Mouse (Mus musculus): Measurements from ENCODE around the gene Rora. TPM values are rescaled to one million over a fixed set of nuclear protein-coding genes. Genes with fewer than 3 reads are reported as not detected.

The Rora gene
- polyA plus RNA-seq (2014; fragmentation: Nextera tagmentation; extraction: Ambion mirVana): 6.4 and 7.1 TPM in 2 replicates

DNA sequence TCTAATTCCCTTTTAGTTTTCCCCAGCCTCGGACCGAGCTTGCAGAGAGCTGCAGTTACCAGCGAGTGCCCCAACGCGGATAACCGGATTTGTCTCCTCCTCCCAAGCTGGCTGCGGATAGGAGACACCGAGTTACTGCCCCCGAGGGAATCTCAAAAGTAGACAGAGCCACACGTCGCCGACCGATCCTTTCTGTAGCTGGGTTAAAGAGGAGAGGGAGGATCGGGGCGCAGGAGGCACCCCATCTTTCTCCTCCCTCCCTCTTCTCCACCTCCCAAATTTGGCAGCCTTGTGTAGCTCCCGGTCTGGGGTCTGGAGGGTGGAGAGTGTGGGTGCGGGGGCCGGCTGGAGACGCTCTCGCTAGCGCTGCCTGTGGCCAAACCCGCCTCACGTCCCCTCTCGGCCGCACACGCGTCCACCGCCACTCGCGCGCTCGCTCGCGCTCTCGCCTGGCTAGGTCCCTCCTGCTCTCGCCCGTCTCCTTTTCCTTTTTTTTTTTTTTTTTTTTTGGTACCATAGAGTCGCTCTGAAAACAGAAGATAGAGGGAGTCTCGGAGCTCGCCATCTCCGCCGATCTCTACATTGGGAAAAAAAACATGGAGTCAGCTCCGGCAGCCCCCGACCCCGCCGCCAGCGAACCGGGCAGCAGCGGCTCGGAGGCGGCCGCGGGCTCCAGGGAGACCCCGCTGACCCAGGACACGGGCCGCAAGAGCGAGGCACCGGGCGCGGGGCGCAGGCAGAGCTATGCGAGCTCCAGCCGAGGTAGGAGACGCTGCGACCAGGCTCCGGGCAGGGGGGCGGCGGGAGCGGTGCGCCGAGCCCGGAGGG is at the start of gene Rora:
TSS of gene Rora (plus strand) at position 576 of the 828 bp plus-strand sequence.
- Histone ChIP-seq H3K27me3 (ENCODE audit: control insufficient read depth, insufficient read depth, low read length) (no peaks in the 10 kb centered on the region), H3K36me3 (ENCODE audit: control insufficient read depth, insufficient read depth, low read length) (no peaks in the 10 kb centered on the region), H3K9me3 (ENCODE audit: control insufficient read depth, low read length) (no peaks in the 10 kb centered on the region), H3K4me3 (ENCODE audit: low read length) (peak within 1 kb of the TSS; percentile 80), H3K9ac (ENCODE audit: low read depth, low read length) (peak within 1 kb of the TSS; percentile 79), H3K4me1 (ENCODE audit: control insufficient read depth, insufficient read depth, low read length) (peaks cover 8% of the 10 kb centered on the region), H3K27ac (ENCODE audit: low read depth, low read length) (peak within 1 kb of the TSS; percentile 90), H3K4me2 (replicated peaks; ENCODE audit: low read depth, low read length) (peak within 1 kb of the TSS; percentile 90)
- WGBS: under 1% methylated on average over 69 of the region's 72 CpGs
- ATAC-seq (ENCODE audit: low FRiP score, low TSS enrichment): peak; percentile 80

- Histone ChIP-seq H3K9ac (ENCODE audit: low read depth, low read length) (no peak overlapping the region), H3K4me3 (ENCODE audit: low read length) (no peak overlapping the region), H3K4me1 (ENCODE audit: control insufficient read depth, insufficient read depth, low read length) (no peaks in the 10 kb centered on the region), H3K4me2 (replicated peaks; ENCODE audit: low read depth, low read length) (no peak overlapping the region), H3K27me3 (ENCODE audit: control insufficient read depth, insufficient read depth, low read length) (no peaks in the 10 kb centered on the region), H3K36me3 (ENCODE audit: control insufficient read depth, insufficient read depth, low read length) (no peaks in the 10 kb centered on the region), H3K9me3 (ENCODE audit: control insufficient read depth, low read length) (no peaks in the 10 kb centered on the region), H3K27ac (ENCODE audit: low read depth, low read length) (no peak overlapping the region)
- ATAC-seq (ENCODE audit: low FRiP score, low TSS enrichment): no peak
- WGBS: 88% methylated on average over 9 of the region's 9 CpGs
These were observed 39.6 kb upstream of the Rora start for GRCm38 (mm10) chr9:68614006-68614405.

DNA sequence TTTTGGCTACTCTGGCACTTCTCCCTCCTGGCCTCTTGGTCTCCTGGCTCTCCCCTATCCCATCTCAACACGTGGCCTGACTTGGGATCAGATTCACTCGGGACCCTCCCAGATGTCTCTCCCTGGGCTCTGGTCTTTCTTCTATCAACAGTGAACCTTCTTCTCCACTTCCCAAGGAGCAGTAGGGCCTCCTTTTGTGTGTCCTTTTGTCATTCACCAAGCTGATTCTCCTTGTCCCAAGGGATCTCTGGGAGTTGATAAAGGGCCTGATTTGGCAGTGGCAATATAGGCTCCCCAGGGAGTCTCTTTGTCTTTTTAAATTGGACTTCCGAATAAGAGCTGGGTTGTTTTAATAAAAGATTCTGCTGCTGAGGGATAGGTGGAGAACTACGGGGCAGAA is 36.5 kb upstream of the Rora start:
- no peak for ATAC-seq (ENCODE audit: low FRiP score, low TSS enrichment)
- Histone ChIP-seq H3K9ac (ENCODE audit: low read depth, low read length) (no peak overlapping the region), H3K9me3 (ENCODE audit: control insufficient read depth, low read length) (no peaks in the 10 kb centered on the region), H3K27me3 (ENCODE audit: control insufficient read depth, insufficient read depth, low read length) (no peaks in the 10 kb centered on the region), H3K36me3 (ENCODE audit: control insufficient read depth, insufficient read depth, low read length) (no peaks in the 10 kb centered on the region), H3K27ac (ENCODE audit: low read depth, low read length) (no peak overlapping the region), H3K4me2 (replicated peaks; ENCODE audit: low read depth, low read length) (no peak overlapping the region), H3K4me3 (ENCODE audit: low read length) (no peak overlapping the region), H3K4me1 (ENCODE audit: control insufficient read depth, insufficient read depth, low read length) (no peaks in the 10 kb centered on the region)
- WGBS: 30% methylated on average over 4 of the region's 4 CpGs

- no peak overlapping the region for H3K4me2 ChIP-seq (replicated peaks; ENCODE audit: low read depth, low read length)
- no peak overlapping the region for H3K9ac ChIP-seq (ENCODE audit: low read depth, low read length)
- ATAC-seq (ENCODE audit: low FRiP score, low TSS enrichment): no peak
- no peaks in the 10 kb centered on the region for H3K27me3 ChIP-seq (ENCODE audit: control insufficient read depth, insufficient read depth, low read length)
- no peaks in the 10 kb centered on the region for H3K4me1 ChIP-seq (ENCODE audit: control insufficient read depth, insufficient read depth, low read length)
- WGBS: 74% methylated on average over 2 of the region's 2 CpGs
- no peak overlapping the region for H3K4me3 ChIP-seq (ENCODE audit: low read length)
- H3K36me3 ChIP-seq (ENCODE audit: control insufficient read depth, insufficient read depth, low read length): no peaks in the 10 kb centered on the region
- H3K27ac ChIP-seq (ENCODE audit: low read depth, low read length): no peak overlapping the region
- H3K9me3 ChIP-seq (ENCODE audit: control insufficient read depth, low read length): no peaks in the 10 kb centered on the region
These were observed 33.5 kb upstream of the Rora start for GRCm38 (mm10) chr9:68620036-68620435.

DNA sequence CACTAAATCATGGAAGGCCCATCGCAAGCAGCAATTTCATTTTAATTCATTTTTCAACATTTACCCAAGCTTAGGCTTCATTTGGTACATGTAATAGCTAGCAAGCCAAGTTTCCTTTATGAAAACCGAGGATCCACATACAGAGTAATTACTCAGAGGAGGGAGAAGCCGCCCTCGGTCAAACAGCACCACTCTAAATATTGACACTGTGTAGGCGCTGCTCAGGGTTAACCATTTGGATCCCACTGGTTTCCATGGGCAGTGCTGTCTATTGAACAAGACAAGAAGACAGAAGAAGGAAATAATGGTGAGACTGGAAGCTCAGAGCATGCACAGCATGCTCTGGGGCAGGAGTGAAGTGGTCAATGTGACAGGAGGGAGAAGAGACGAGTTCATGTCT is 33.1 kb upstream of the Rora start:
- no peaks in the 10 kb centered on the region for H3K4me1 ChIP-seq (ENCODE audit: control insufficient read depth, insufficient read depth, low read length)
- H3K9me3 ChIP-seq (ENCODE audit: control insufficient read depth, low read length): no peaks in the 10 kb centered on the region
- no peak overlapping the region for H3K27ac ChIP-seq (ENCODE audit: low read depth, low read length)
- H3K36me3 ChIP-seq (ENCODE audit: control insufficient read depth, insufficient read depth, low read length): no peaks in the 10 kb centered on the region
- no peaks in the 10 kb centered on the region for H3K27me3 ChIP-seq (ENCODE audit: control insufficient read depth, insufficient read depth, low read length)
- no peak for ATAC-seq (ENCODE audit: low FRiP score, low TSS enrichment)
- H3K4me3 ChIP-seq (ENCODE audit: low read length): no peak overlapping the region
- WGBS: 66% methylated on average over 6 of the region's 6 CpGs
- no peak overlapping the region for H3K9ac ChIP-seq (ENCODE audit: low read depth, low read length)
- no peak overlapping the region for H3K4me2 ChIP-seq (replicated peaks; ENCODE audit: low read depth, low read length)

GRCm38 (mm10) chr9:68624981-68625380 is 28.6 kb upstream of the Rora start:
- Histone ChIP-seq H3K4me1 (ENCODE audit: control insufficient read depth, insufficient read depth, low read length) (no peaks in the 10 kb centered on the region), H3K27ac (ENCODE audit: low read depth, low read length) (no peak overlapping the region), H3K27me3 (ENCODE audit: control insufficient read depth, insufficient read depth, low read length) (no peaks in the 10 kb centered on the region), H3K4me3 (ENCODE audit: low read length) (no peak overlapping the region), H3K4me2 (replicated peaks; ENCODE audit: low read depth, low read length) (no peak overlapping the region), H3K9ac (ENCODE audit: low read depth, low read length) (no peak overlapping the region), H3K36me3 (ENCODE audit: control insufficient read depth, insufficient read depth, low read length) (no peaks in the 10 kb centered on the region), H3K9me3 (ENCODE audit: control insufficient read depth, low read length) (no peaks in the 10 kb centered on the region)
- ATAC-seq (ENCODE audit: low FRiP score, low TSS enrichment): no peak
- 78% methylated on average over 4 of the region's 4 CpGs for WGBS

GRCm38 (mm10) chr9:68637301-68637700 is 16.3 kb upstream of the Rora start:
- H3K9me3 ChIP-seq (ENCODE audit: control insufficient read depth, low read length): no peaks in the 10 kb centered on the region
- H3K27me3 ChIP-seq (ENCODE audit: control insufficient read depth, insufficient read depth, low read length): no peaks in the 10 kb centered on the region
- no peak for ATAC-seq (ENCODE audit: low FRiP score, low TSS enrichment)
- H3K36me3 ChIP-seq (ENCODE audit: control insufficient read depth, insufficient read depth, low read length): no peaks in the 10 kb centered on the region
- H3K9ac ChIP-seq (ENCODE audit: low read depth, low read length): no peak overlapping the region
- no peak overlapping the region for H3K27ac ChIP-seq (ENCODE audit: low read depth, low read length)
- no peak overlapping the region for H3K4me3 ChIP-seq (ENCODE audit: low read length)
- 86% methylated on average over 8 of the region's 8 CpGs for WGBS
- H3K4me2 ChIP-seq (replicated peaks; ENCODE audit: low read depth, low read length): no peak overlapping the region
- H3K4me1 ChIP-seq (ENCODE audit: control insufficient read depth, insufficient read depth, low read length): no peaks in the 10 kb centered on the region

GRCm38 (mm10) chr9:68641123-68641522 is 12.5 kb upstream of the Rora start:
- 75% methylated on average over 3 of the region's 3 CpGs for WGBS
- Histone ChIP-seq H3K9me3 (ENCODE audit: control insufficient read depth, low read length) (no peaks in the 10 kb centered on the region), H3K4me2 (replicated peaks; ENCODE audit: low read depth, low read length) (no peak overlapping the region), H3K4me3 (ENCODE audit: low read length) (no peak overlapping the region), H3K27ac (ENCODE audit: low read depth, low read length) (no peak overlapping the region), H3K9ac (ENCODE audit: low read depth, low read length) (no peak overlapping the region), H3K27me3 (ENCODE audit: control insufficient read depth, insufficient read depth, low read length) (no peaks in the 10 kb centered on the region), H3K36me3 (ENCODE audit: control insufficient read depth, insufficient read depth, low read length) (no peaks in the 10 kb centered on the region), H3K4me1 (ENCODE audit: control insufficient read depth, insufficient read depth, low read length) (no peaks in the 10 kb centered on the region)
- ATAC-seq (ENCODE audit: low FRiP score, low TSS enrichment): no peak

DNA sequence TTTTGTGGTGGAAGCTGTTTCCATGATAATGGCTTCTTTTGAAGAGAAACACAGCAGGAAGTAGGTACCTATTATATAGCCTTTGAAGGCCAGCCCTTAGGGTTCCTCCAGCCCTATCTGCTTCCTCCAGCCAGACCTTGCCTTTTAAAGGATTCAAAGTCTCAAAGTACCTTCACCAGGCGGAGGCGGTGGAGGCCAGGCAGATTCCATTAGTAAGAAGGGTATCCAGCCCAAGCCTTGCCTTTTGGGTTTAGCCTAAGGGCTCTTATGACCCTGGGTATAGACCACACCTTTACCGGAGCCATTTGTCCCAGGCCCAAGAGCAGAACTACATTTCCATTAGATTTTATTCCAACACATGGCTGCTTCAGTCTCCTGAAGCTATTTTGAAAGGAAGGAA is 5.5 kb upstream of the Rora start:
- no peak for ATAC-seq (ENCODE audit: low FRiP score, low TSS enrichment)
- Histone ChIP-seq H3K27me3 (ENCODE audit: control insufficient read depth, insufficient read depth, low read length) (no peaks in the 10 kb centered on the region), H3K9ac (ENCODE audit: low read depth, low read length) (no peak overlapping the region), H3K9me3 (ENCODE audit: control insufficient read depth, low read length) (no peaks in the 10 kb centered on the region), H3K27ac (ENCODE audit: low read depth, low read length) (no peak overlapping the region), H3K36me3 (ENCODE audit: control insufficient read depth, insufficient read depth, low read length) (no peaks in the 10 kb centered on the region), H3K4me1 (ENCODE audit: control insufficient read depth, insufficient read depth, low read length) (no peaks in the 10 kb centered on the region), H3K4me2 (replicated peaks; ENCODE audit: low read depth, low read length) (no peak overlapping the region), H3K4me3 (ENCODE audit: low read length) (no peak overlapping the region)
- 80% methylated on average over 3 of the region's 3 CpGs for WGBS

Measured in kidney, embryonic 14.5 days (tissue).